ENCODE assay signal across 21 mouse cellular contexts in the genomic region with DNA sequence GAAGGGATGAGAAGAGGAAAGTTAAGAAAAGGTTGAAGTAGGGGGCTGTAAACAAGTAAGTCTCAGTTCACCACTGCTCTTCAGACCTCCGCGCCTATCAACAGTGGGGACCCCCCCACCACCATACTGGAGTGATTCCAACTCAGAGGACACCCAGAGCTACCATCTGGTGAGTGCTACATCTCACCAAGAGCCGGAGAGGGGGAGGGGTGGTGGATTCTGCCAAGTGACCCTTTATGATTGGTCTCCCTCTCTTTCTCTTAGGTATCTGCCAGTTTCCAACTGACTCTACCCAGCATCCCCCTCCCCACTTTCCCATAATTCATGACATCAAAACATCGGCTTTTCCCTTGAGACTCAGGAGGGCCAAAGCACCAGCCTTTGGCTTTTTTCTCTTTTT. TPM values are rescaled to one million over a fixed set of nuclear protein-coding genes. Genes with fewer than 3 reads are reported as not detected.
DNase-seq lines count a peak whose midpoint lies in the region; ATAC-seq and TF ChIP-seq lines count a peak whose summit lies in the region.
"Had no signal": no experiment of that assay in that cellular context is flagged by ENCODE, and none has a peak within 500 bp of the region (broad histone marks: within the 10 kb centered on the region; RNA-seq: fewer than 3 reads in every experiment).

No protein-coding gene starts in this region.

- no peaks in the 10 kb centered on the region for H3K9me3 ChIP-seq in midbrain, postnatal 0 days (ENCODE audit: low read length)
- no peaks in the 10 kb centered on the region for H3K9me3 ChIP-seq in midbrain, embryonic 14.5 days (ENCODE audit: control insufficient read depth, low read length)
- H3K9me3 ChIP-seq: embryonic facial prominence, embryonic 15.5 days; forebrain, embryonic 10.5 days; intestine, embryonic 15.5 days had no signal

- ATAC-seq in midbrain, postnatal 0 days (ENCODE audit: low FRiP score): no peak
- no peak for ATAC-seq in midbrain, embryonic 14.5 days (ENCODE audit: low FRiP score, low TSS enrichment)
- ATAC-seq: forebrain, embryonic 16.5 days; intestine, embryonic 15.5 days had no signal

- H3K79me2 ChIP-seq in heart, adult 2 months (replicated peaks; ENCODE audit: control insufficient read depth, insufficient read depth, low read length): no peaks in the 10 kb centered on the region

- no peak for TF ChIP-seq EP300 in heart, adult 2 months (IDR thresholded peaks at IDR 0.05; ENCODE audit: insufficient read depth, low read depth, low read length)

- H3K27me3 ChIP-seq in heart, adult 2 months (ENCODE audit: control insufficient read depth, insufficient read depth, low read length): no peaks in the 10 kb centered on the region
- peaks cover 3% of the 10 kb centered on the region; the same call in 1 of the 2 replicates for H3K27me3 ChIP-seq in midbrain, postnatal 0 days (ENCODE audit: insufficient read depth, low read length)
- peaks cover 20% of the 10 kb centered on the region for H3K27me3 ChIP-seq in midbrain, embryonic 14.5 days (ENCODE audit: control insufficient read depth, insufficient read depth, low read length)

- peak; percentile 14; the same call in 1 of the 2 replicates for TF ChIP-seq POLR2A in heart, adult 2 months (IDR thresholded peaks at IDR 0.05; ENCODE audit: insufficient read depth, low read depth, low read length)

- peaks cover 7% of the 10 kb centered on the region for H3K4me1 ChIP-seq in heart, adult 2 months (ENCODE audit: control insufficient read depth, insufficient read depth, low read length)
- H3K4me1 ChIP-seq in midbrain, postnatal 0 days (ENCODE audit: insufficient read depth, low read length): no peaks in the 10 kb centered on the region
- peaks cover 6% of the 10 kb centered on the region; the same call in 1 of the 2 replicates for H3K4me1 ChIP-seq in midbrain, embryonic 14.5 days (ENCODE audit: control insufficient read depth, insufficient read depth, low read length)

- H3K36me3 ChIP-seq in heart, adult 2 months (ENCODE audit: control insufficient read depth, insufficient read depth, low read length): peaks cover 4% of the 10 kb centered on the region; the same call in 1 of the 2 replicates
- H3K36me3 ChIP-seq in midbrain, postnatal 0 days (ENCODE audit: insufficient read depth, low read length): no peaks in the 10 kb centered on the region
- H3K36me3 ChIP-seq in midbrain, embryonic 14.5 days (ENCODE audit: control insufficient read depth, insufficient read depth, low read length): 0 out of 2 replicates have a peak, but pooled peaks cover 2% of the 10 kb centered on the region

- TF ChIP-seq CTCF in heart, adult 2 months (IDR thresholded peaks at IDR 0.05): no peak
- TF ChIP-seq CTCF in midbrain, postnatal 0 days (IDR thresholded peaks at IDR 0.05): no peak

- 77% methylated on average over 4 of the region's 4 CpGs for WGBS in heart, adult 2 months
- WGBS in midbrain, postnatal 0 days: 86% methylated on average over 4 of the region's 4 CpGs
- 83% methylated on average over 4 of the region's 4 CpGs for WGBS in midbrain, embryonic 14.5 days

- H3K9ac ChIP-seq in heart, adult 2 months (ENCODE audit: low read depth, low read length): no peak overlapping the region
- H3K9ac ChIP-seq in midbrain, postnatal 0 days (replicated peaks; ENCODE audit: low read length, poor library complexity, severe bottlenecking): no peak overlapping the region
- H3K9ac ChIP-seq in midbrain, embryonic 14.5 days (replicated peaks; ENCODE audit: low read length): no peak overlapping the region
- H3K9ac ChIP-seq: embryonic facial prominence, embryonic 15.5 days; intestine, embryonic 15.5 days had no signal

- intact Hi-C loops in gastrocnemius, postnatal 36 days (cut with DNase I): no loop called here
- intact Hi-C loops in heart, adult 2 months (cut with DNase I): no loop called here

- DNase-seq in gastrocnemius, adult 18-20 months (ENCODE audit: low spot score): peak; percentile 30
- DNase-seq in gastrocnemius, postnatal 36 days: no peak
- no peak for DNase-seq in heart, adult 2 months
- no peak for DNase-seq in heart, adult 8-10 months (ENCODE audit: low spot score)
- peak; percentile 64 for DNase-seq in midbrain, postnatal 0 days (ENCODE audit: low spot score)
- DNase-seq in midbrain, embryonic 14.5 days: no peak
- DNase-seq: adrenal gland, adult 2 months; adrenal gland, postnatal 36 days; cerebellum, adult 11 months; cerebellum, adult 8-10 months; embryo, embryonic 11 days; kidney, adult 18-20 months had no signal

- H3K4me2 ChIP-seq in midbrain, postnatal 0 days (ENCODE audit: low read depth, low read length, poor library complexity, severe bottlenecking): no peak overlapping the region
- no peak overlapping the region for H3K4me2 ChIP-seq in midbrain, embryonic 14.5 days (ENCODE audit: low read length)
- H3K4me2 ChIP-seq: embryonic facial prominence, embryonic 15.5 days; heart, embryonic 11.5 days; intestine, embryonic 15.5 days had no signal

- no peak overlapping the region for H3K4me3 ChIP-seq in heart, adult 2 months
- no peak overlapping the region for H3K4me3 ChIP-seq in midbrain, postnatal 0 days (ENCODE audit: low read depth, low read length)
- no peak overlapping the region for H3K4me3 ChIP-seq in midbrain, embryonic 14.5 days (replicated peaks; ENCODE audit: low read depth, low read length)
- H3K4me3 ChIP-seq: embryonic facial prominence, embryonic 15.5 days; erythroblast, embryonic 14.5 days; forebrain, embryonic 10.5 days; intestine, embryonic 15.5 days had no signal

- no peak overlapping the region for H3K27ac ChIP-seq in heart, adult 2 months
- H3K27ac ChIP-seq in midbrain, postnatal 0 days (ENCODE audit: low read depth, low read length): no peak overlapping the region
- no peak overlapping the region for H3K27ac ChIP-seq in midbrain, embryonic 14.5 days (replicated peaks; ENCODE audit: low read depth, low read length)
- H3K27ac ChIP-seq: embryonic facial prominence, embryonic 15.5 days; forebrain, embryonic 10.5 days; intestine, embryonic 15.5 days had no signal

RNA-seq across cellular contexts. Expression of a gene that starts 5.4 kb away (rescaled TPM):
- total RNA-seq in gastrocnemius, adult 18-20 months (2021): 10 to 100 TPM in 1 of 2 experiments, 1 to 10 TPM in 1; 9.3 to 11.4 TPM
- total RNA-seq in gastrocnemius, postnatal 36 days (2021): 10 to 100 TPM in 1 of 2 experiments, 1 to 10 TPM in 1; 5.4 to 10.6 TPM
- 10 to 100 TPM; 16.7 to 22.6 TPM for total RNA-seq in heart, adult 2 months (2021)
- 64.2 and 66.2 TPM in 2 replicates for polyA plus RNA-seq in heart, adult 2 months (2012; rRNA removed)
- 10 to 100 TPM; 13.8 to 32.7 (median 24.3) TPM for total RNA-seq in heart, adult 8-10 months (2022)
- total RNA-seq in midbrain, postnatal 0 days (2014; rRNA removed): 5.0 and 8.4 TPM in 2 replicates
- polyA plus RNA-seq in midbrain, postnatal 0 days (2015; fragmentation: Nextera tagmentation; extraction: Ambion mirVana): 3.4 and 4.2 TPM in 2 replicates
- 4.3 and 10.4 TPM in 2 replicates for polyA plus RNA-seq in midbrain, embryonic 14.5 days (2014; fragmentation: Nextera tagmentation; extraction: Ambion mirVana)
- total RNA-seq: common myeloid progenitor, adult 5-6 weeks had no signal

RNA-seq across cellular contexts. Expression of a gene that starts 7.0 kb away (rescaled TPM):
- total RNA-seq in gastrocnemius, adult 18-20 months (2021): 100 to 1,000 TPM; 424 to 439 TPM
- total RNA-seq in gastrocnemius, postnatal 36 days (2021): 100 to 1,000 TPM; 382 to 407 TPM
- total RNA-seq in heart, adult 2 months (2021): 100 to 1,000 TPM; 363 to 456 TPM
- 516 and 737 TPM in 2 replicates for polyA plus RNA-seq in heart, adult 2 months (2012; rRNA removed)
- total RNA-seq in heart, adult 8-10 months (2022): 100 to 1,000 TPM; 435 to 503 (median 470) TPM
- 8.8 and 9.0 TPM in 2 replicates for total RNA-seq in midbrain, postnatal 0 days (2014; rRNA removed)
- polyA plus RNA-seq in midbrain, postnatal 0 days (2015; fragmentation: Nextera tagmentation; extraction: Ambion mirVana): 3.4 and 4.0 TPM in 2 replicates
- 2.2 and 4.5 TPM in 2 replicates for polyA plus RNA-seq in midbrain, embryonic 14.5 days (2014; fragmentation: Nextera tagmentation; extraction: Ambion mirVana)
- total RNA-seq: granulocyte monocyte progenitor cell, adult 5-6 weeks had no signal

RNA-seq across cellular contexts. Expression of a gene that starts 19.2 kb away (rescaled TPM):
- total RNA-seq in gastrocnemius, adult 18-20 months (2021): 100 to 1,000 TPM; 408 to 425 TPM
- total RNA-seq in gastrocnemius, postnatal 36 days (2021): 100 to 1,000 TPM; 402 to 432 TPM
- 100 to 1,000 TPM; 397 to 444 TPM for total RNA-seq in heart, adult 2 months (2021)
- 360 and 540 TPM in 2 replicates for polyA plus RNA-seq in heart, adult 2 months (2012; rRNA removed)
- 100 to 1,000 TPM; 410 to 451 (median 437) TPM for total RNA-seq in heart, adult 8-10 months (2022)
- 452 and 486 TPM in 2 replicates for total RNA-seq in midbrain, postnatal 0 days (2014; rRNA removed)
- 1,054 and 1,096 TPM in 2 replicates for polyA plus RNA-seq in midbrain, postnatal 0 days (2015; fragmentation: Nextera tagmentation; extraction: Ambion mirVana)
- 1,083 and 1,099 TPM in 2 replicates for polyA plus RNA-seq in midbrain, embryonic 14.5 days (2014; fragmentation: Nextera tagmentation; extraction: Ambion mirVana)

RNA-seq across cellular contexts. Expression of a gene that starts 23.6 kb away (rescaled TPM):
- not detected for total RNA-seq in gastrocnemius, adult 18-20 months (2021)
- not detected for total RNA-seq in gastrocnemius, postnatal 36 days (2021)
- total RNA-seq in heart, adult 2 months (2021): not detected
- polyA plus RNA-seq in heart, adult 2 months (2012; rRNA removed): 0.50 and 3.5 TPM in 2 replicates
- total RNA-seq in heart, adult 8-10 months (2022): 1 to 10 TPM in 1 of 4 experiments, not detected in 3; 1.1 TPM
- not detected in 2 replicates for total RNA-seq in midbrain, postnatal 0 days (2014; rRNA removed)
- polyA plus RNA-seq in midbrain, postnatal 0 days (2015; fragmentation: Nextera tagmentation; extraction: Ambion mirVana): 0.57 TPM in 1 of 2 replicates, not detected in the other
- 0.20 TPM in 1 of 2 replicates, not detected in the other for polyA plus RNA-seq in midbrain, embryonic 14.5 days (2014; fragmentation: Nextera tagmentation; extraction: Ambion mirVana)
- total RNA-seq: common myeloid progenitor, adult 5-6 weeks; granulocyte monocyte progenitor cell, adult 5-6 weeks; heart, postnatal 25 days had no signal
- polyA plus RNA-seq: erythroblast, embryonic 14.5 days; forebrain, embryonic 16.5 days had no signal

RNA-seq across cellular contexts. Expression of a gene that starts 27.3 kb away (rescaled TPM):
- total RNA-seq in gastrocnemius, adult 18-20 months (2021): 10 to 100 TPM; 50.8 to 55.8 TPM
- 10 to 100 TPM; 33.9 to 42.5 TPM for total RNA-seq in gastrocnemius, postnatal 36 days (2021)
- 10 to 100 TPM; 27.2 to 28.4 TPM for total RNA-seq in heart, adult 2 months (2021)
- 53.9 and 63.9 TPM in 2 replicates for polyA plus RNA-seq in heart, adult 2 months (2012; rRNA removed)
- total RNA-seq in heart, adult 8-10 months (2022): 10 to 100 TPM; 23.2 to 32.1 (median 27.7) TPM
- 45.8 and 47.6 TPM in 2 replicates for total RNA-seq in midbrain, postnatal 0 days (2014; rRNA removed)
- polyA plus RNA-seq in midbrain, postnatal 0 days (2015; fragmentation: Nextera tagmentation; extraction: Ambion mirVana): 60.3 and 64.3 TPM in 2 replicates
- polyA plus RNA-seq in midbrain, embryonic 14.5 days (2014; fragmentation: Nextera tagmentation; extraction: Ambion mirVana): 56.4 and 62.4 TPM in 2 replicates

Comparison
In these comparisons a context has a peak if more than half of its experiments do, and no peak if none do; other contexts are left out.
1. DNase-seq: peak in gastrocnemius, adult 18-20 months (single experiment) and midbrain, postnatal 0 days (single experiment); none in gastrocnemius, postnatal 36 days (0 of 2), heart, adult 2 months (0 of 2), heart, adult 8-10 months (single experiment) and midbrain, embryonic 14.5 days (single experiment).
2. RNA of a gene that starts 7.0 kb away (total RNA-seq): 435 to 503 TPM in heart, adult 8-10 months, 363 to 456 TPM in heart, adult 2 months, 424 to 439 TPM in gastrocnemius, adult 18-20 months and 382 to 407 TPM in gastrocnemius, postnatal 36 days; 8.8 to 9.0 TPM in midbrain, postnatal 0 days; every median in the first group is over 10 times any median in the second.